Mouse (Mus musculus): ENCODE data around the gene Cyp2w1. TPM values are rescaled to one million over a fixed set of nuclear protein-coding genes. Genes with fewer than 3 reads are reported as not detected.

Cyp2w1 gene
- polyA plus RNA-seq, 1 experiment from 2014 or later = not detected

GRCm38 (mm10) chr5:139323260-139323924, 29.0 kb upstream of the Cyp2w1 start:
- 0 out of 2 replicates have a peak overlapping the region, but pooled peaks have one; percentile 93 for H3K4me2 ChIP-seq (replicated peaks)

GRCm38 (mm10) chr5:139324045-139324491, 28.3 kb upstream of the Cyp2w1 start:
- Histone ChIP-seq H3K4me3 (peak overlapping the region; percentile 75), H3K27me3 (peaks cover 41% of the 10 kb centered on the region)
- ATAC-seq (replicated peaks) = no peak; the same call in 1 of the 2 replicates

More at GRCm38 (mm10) chr5:139323260-139323924, 29.0 kb upstream of the Cyp2w1 start:
- Histone ChIP-seq H3K4me3 (peak overlapping the region; percentile 75; the same call in 1 of the 2 replicates), H3K36me3 (no peaks in the 10 kb centered on the region), H3K9me3 (no peaks in the 10 kb centered on the region), H3K27me3 (peaks cover 41% of the 10 kb centered on the region), H3K4me1 (peaks cover 24% of the 10 kb centered on the region), H3K27ac (replicated peaks) (no peak overlapping the region), H3K9ac (replicated peaks) (no peak overlapping the region)
- no peak for ATAC-seq (replicated peaks)
- WGBS = 78% methylated on average over 9 of the region's 9 CpGs

GRCm38 (mm10) chr5:139324691-139325394, 27.6 kb upstream of the Cyp2w1 start:
- 2% methylated on average over 36 of the region's 62 CpGs for WGBS
- H3K27ac ChIP-seq (replicated peaks) = peak overlapping the region; percentile 34; the same call in 1 of the 2 replicates
- H3K4me3 ChIP-seq = peak overlapping the region; percentile 75

More at GRCm38 (mm10) chr5:139324045-139324491, 28.3 kb upstream of the Cyp2w1 start:
- Histone ChIP-seq H3K4me2 (replicated peaks) (peak overlapping the region; percentile 93), H3K9ac (replicated peaks) (peak overlapping the region; percentile 73), H3K4me1 (peaks cover 24% of the 10 kb centered on the region), H3K27ac (replicated peaks) (no peak overlapping the region), H3K9me3 (no peaks in the 10 kb centered on the region), H3K36me3 (no peaks in the 10 kb centered on the region)
- 65% methylated on average over 5 of the region's 5 CpGs for WGBS

GRCm38 (mm10) chr5:139325395-139325966, 26.9 kb upstream of the Cyp2w1 start, which contains the start of gene Adap1:
Gene Adap1 (minus strand): TSS chr5:139325622.
- ATAC-seq (replicated peaks) = peak; percentile 84
- H3K36me3 ChIP-seq = no peaks in the 10 kb centered on the region
- 2% methylated on average over 61 of the region's 61 CpGs for WGBS
- H3K4me2 ChIP-seq (replicated peaks) = peak within 1 kb of the TSS; percentile 93
- peak within 1 kb of the TSS; percentile 73 for H3K9ac ChIP-seq (replicated peaks)
- H3K9me3 ChIP-seq = no peaks in the 10 kb centered on the region
- H3K27ac ChIP-seq (replicated peaks) = peak within 1 kb of the TSS; percentile 34; the same call in 1 of the 2 replicates
- peaks cover 41% of the 10 kb centered on the region for H3K27me3 ChIP-seq
- peak within 1 kb of the TSS; percentile 75 for H3K4me3 ChIP-seq
- H3K4me1 ChIP-seq = peaks cover 24% of the 10 kb centered on the region

More at GRCm38 (mm10) chr5:139324691-139325394, 27.6 kb upstream of the Cyp2w1 start:
- H3K36me3 ChIP-seq = no peaks in the 10 kb centered on the region
- peaks cover 24% of the 10 kb centered on the region for H3K4me1 ChIP-seq
- peaks cover 41% of the 10 kb centered on the region for H3K27me3 ChIP-seq
- H3K4me2 ChIP-seq (replicated peaks) = peak overlapping the region; percentile 93
- H3K9me3 ChIP-seq = no peaks in the 10 kb centered on the region
- ATAC-seq (replicated peaks) = no peak; the same call in 1 of the 2 replicates
- peak overlapping the region; percentile 73 for H3K9ac ChIP-seq (replicated peaks)

GRCm38 (mm10) chr5:139326111-139326696, 26.2 kb upstream of the Cyp2w1 start:
- no peak overlapping the region for H3K4me2 ChIP-seq (replicated peaks)
- WGBS = 58% methylated on average over 13 of the region's 13 CpGs
- peak overlapping the region; percentile 75; the same call in 1 of the 2 replicates for H3K4me3 ChIP-seq
- no peak for ATAC-seq (replicated peaks)
- H3K36me3 ChIP-seq = no peaks in the 10 kb centered on the region
- no peak overlapping the region for H3K9ac ChIP-seq (replicated peaks)
- no peaks in the 10 kb centered on the region for H3K9me3 ChIP-seq
- no peak overlapping the region for H3K27ac ChIP-seq (replicated peaks)
- peaks cover 41% of the 10 kb centered on the region for H3K27me3 ChIP-seq
- H3K4me1 ChIP-seq = peaks cover 24% of the 10 kb centered on the region

- H3K4me3 ChIP-seq = no peak overlapping the region
- no peak overlapping the region for H3K9ac ChIP-seq (replicated peaks)
- H3K4me2 ChIP-seq (replicated peaks) = no peak overlapping the region
- H3K4me1 ChIP-seq = peaks cover 24% of the 10 kb centered on the region
- peaks cover 41% of the 10 kb centered on the region for H3K27me3 ChIP-seq
- 79% methylated on average over 7 of the region's 7 CpGs for WGBS
- no peak overlapping the region for H3K27ac ChIP-seq (replicated peaks)
- no peaks in the 10 kb centered on the region for H3K36me3 ChIP-seq
- H3K9me3 ChIP-seq = no peaks in the 10 kb centered on the region
- ATAC-seq (replicated peaks) = no peak
Observed at GRCm38 (mm10) chr5:139326986-139327633, 25.3 kb upstream of the Cyp2w1 start.

GRCm38 (mm10) chr5:139327634-139328020, 24.8 kb upstream of the Cyp2w1 start:
- Histone ChIP-seq H3K4me3 (no peak overlapping the region), H3K27me3 (peaks cover 38% of the 10 kb centered on the region), H3K27ac (replicated peaks) (no peak overlapping the region), H3K9ac (replicated peaks) (no peak overlapping the region), H3K36me3 (no peaks in the 10 kb centered on the region), H3K4me1 (peaks cover 24% of the 10 kb centered on the region), H3K4me2 (replicated peaks) (no peak overlapping the region), H3K9me3 (no peaks in the 10 kb centered on the region)
- ATAC-seq (replicated peaks) = no peak
- WGBS = 77% methylated on average over 7 of the region's 7 CpGs

GRCm38 (mm10) chr5:139330766-139331165, 21.7 kb upstream of the Cyp2w1 start:
- peaks cover 1% of the 10 kb centered on the region; the same call in 1 of the 2 replicates for H3K4me1 ChIP-seq
- no peak overlapping the region for H3K27ac ChIP-seq (replicated peaks)
- no peak overlapping the region for H3K4me3 ChIP-seq
- peaks cover 10% of the 10 kb centered on the region for H3K36me3 ChIP-seq
- H3K9me3 ChIP-seq = no peaks in the 10 kb centered on the region
- no peak overlapping the region for H3K4me2 ChIP-seq (replicated peaks)
- no peak for ATAC-seq (replicated peaks)
- no peak overlapping the region for H3K9ac ChIP-seq (replicated peaks)
- H3K27me3 ChIP-seq = peaks cover 16% of the 10 kb centered on the region
- WGBS = 77% methylated on average over 7 of the region's 7 CpGs

- H3K4me2 ChIP-seq (replicated peaks) = no peak overlapping the region
- no peak overlapping the region for H3K4me3 ChIP-seq
- no peak for ATAC-seq (replicated peaks)
- H3K4me1 ChIP-seq = no peaks in the 10 kb centered on the region
- H3K9ac ChIP-seq (replicated peaks) = no peak overlapping the region
- H3K9me3 ChIP-seq = no peaks in the 10 kb centered on the region
- peaks cover 7% of the 10 kb centered on the region for H3K27me3 ChIP-seq
- 21% methylated on average over 8 of the region's 8 CpGs for WGBS
- H3K36me3 ChIP-seq = peaks cover 18% of the 10 kb centered on the region
- no peak overlapping the region for H3K27ac ChIP-seq (replicated peaks)
Observed at GRCm38 (mm10) chr5:139331742-139332141, 20.7 kb upstream of the Cyp2w1 start.

- no peaks in the 10 kb centered on the region for H3K27me3 ChIP-seq
- no peaks in the 10 kb centered on the region for H3K4me1 ChIP-seq
- no peak for ATAC-seq (replicated peaks)
- WGBS = 86% methylated on average over 8 of the region's 8 CpGs
- peaks cover 26% of the 10 kb centered on the region for H3K36me3 ChIP-seq
- H3K9ac ChIP-seq (replicated peaks) = no peak overlapping the region
- no peak overlapping the region for H3K4me3 ChIP-seq
- H3K4me2 ChIP-seq (replicated peaks) = no peak overlapping the region
- H3K9me3 ChIP-seq = no peaks in the 10 kb centered on the region
- no peak overlapping the region for H3K27ac ChIP-seq (replicated peaks)
Observed at GRCm38 (mm10) chr5:139332590-139333272, 19.7 kb upstream of the Cyp2w1 start.
